Mouse (Mus musculus) CD4-positive naive resting alpha-beta T cell, adult 76 days (primary cell): ENCODE results near the gene Emid1. TPM values are rescaled to one million over a fixed set of nuclear protein-coding genes. Genes with fewer than 3 reads are reported as not detected.

ENCODE experiments used
- total RNA-seq: library from RNA; stranded (reverse); gene quantifications from one replicate; pipeline ENCODE4 v1.2.4, GENCODE M21; 2023

Gene Emid1
- total RNA-seq, result 4.6 TPM

DNA sequence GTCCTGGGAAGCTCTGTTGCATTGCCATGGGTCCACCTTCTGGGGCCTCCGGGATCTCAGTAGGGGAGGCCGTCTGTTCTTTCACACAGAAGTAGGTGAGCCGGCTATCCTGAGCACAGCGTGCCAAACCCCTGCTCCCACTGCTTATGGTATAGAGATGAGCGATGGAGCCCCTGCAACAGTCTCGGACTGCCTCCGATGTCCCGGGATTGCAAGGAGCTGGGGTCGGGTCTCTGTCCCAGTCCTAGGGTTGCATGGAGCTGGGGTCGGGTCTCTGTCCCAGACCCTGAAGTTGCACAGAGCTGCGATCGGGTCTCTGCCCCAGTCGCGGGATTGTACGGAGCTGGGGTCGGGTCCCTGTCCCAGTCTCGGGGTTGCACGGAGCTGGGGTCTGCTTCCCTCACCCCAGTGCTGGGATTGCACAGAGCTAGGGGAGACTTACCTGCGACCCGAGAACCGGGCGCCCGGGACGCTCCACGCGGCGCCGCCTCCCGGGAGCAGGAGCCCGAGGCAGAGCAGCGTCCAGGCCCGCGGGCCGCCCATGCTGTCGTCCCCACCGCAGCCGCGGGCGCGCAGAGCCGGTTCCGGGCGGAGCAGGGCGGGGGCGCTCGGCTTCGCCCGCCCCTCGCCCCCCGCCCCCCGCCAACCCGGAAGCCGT, at the start of gene Emid1:
Emid1 (minus strand) TSS at position 578 of the 658 bp plus-strand sequence.

DNA sequence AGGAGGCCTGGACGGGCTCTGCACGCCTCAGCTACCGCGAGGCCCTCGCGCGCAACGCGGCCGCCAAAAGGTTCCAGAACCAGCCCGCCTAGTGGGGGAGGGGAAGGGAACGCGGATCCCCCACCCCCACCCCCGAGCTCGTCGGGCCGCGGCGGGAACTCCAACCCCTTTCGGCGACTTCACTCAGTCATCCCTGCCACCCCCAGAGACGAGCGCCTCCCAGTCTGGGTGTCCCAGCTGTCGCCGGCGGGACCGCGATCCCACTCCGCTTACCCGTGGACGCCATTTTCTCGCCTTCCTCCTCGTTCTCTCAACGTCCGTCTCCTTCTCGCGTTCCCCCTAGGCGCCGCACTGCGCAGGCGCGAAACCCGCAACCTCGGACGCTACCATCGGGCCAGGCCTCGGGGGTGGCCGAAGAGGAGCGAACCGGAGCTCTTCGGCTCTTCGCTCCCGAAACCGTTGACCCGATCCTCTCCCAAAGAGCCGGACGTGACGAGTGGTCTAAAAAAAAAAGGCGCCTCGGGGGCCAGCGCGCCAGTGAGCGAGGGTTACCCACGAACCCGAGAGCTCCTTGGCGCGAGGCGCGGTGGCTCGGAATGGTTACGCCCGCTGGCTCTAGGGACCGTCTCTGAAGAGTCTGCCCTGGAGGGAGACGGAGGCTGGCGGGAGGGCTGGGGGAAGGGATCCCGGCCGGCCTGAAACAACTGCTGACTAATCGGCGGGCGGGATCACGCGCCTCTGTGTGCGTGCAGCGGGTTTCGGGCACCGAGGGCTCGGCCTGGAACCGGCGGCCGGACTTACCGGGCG, 53.1 kb downstream of the Emid1 start, which contains the start of the genes Rhbdd3 and Ewsr1:
Rhbdd3 (plus strand) TSS at position 191 of the 807 bp plus-strand sequence.
Ewsr1 (minus strand) TSS at position 531 of the 807 bp plus-strand sequence.

DNA sequence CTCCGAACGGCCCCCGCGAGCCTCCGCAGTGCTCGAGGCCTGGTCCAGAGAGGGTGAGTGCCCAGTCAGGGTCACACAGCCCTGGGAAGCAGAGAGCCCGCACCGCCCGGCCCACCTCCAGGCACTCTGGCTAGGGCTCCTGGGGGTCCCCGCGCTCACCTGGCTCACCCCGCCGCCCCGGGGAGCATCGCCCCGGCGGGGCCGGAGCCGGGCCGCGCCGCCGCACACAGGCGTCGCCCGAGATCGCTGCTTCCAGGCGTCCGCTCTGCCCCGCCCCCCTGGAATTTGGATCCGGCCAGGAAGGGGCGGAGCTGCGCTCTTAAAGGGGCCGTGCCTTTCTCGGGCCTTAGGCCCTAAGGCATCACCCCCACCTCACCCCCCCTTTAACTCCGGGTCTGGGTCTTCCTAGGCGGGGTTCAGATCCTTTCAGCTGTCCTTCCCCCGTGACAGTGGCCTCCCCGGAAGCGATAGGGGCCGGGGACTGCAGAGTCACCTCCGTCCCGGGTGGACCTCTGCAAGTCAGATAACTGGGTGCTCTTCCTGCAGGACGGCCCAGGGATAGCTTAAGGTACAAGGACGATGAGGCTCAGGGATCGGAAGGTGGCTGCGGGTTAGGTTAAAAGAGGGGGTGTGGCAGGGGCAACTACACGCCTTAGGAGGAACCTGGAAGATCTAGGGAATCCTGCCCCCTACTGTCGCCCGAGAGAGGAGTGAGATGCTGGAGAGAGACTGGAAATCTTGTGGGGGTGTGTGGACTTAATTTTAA, 86.8 kb downstream of the Emid1 start, which contains the start of gene Gas2l1:
Gas2l1 (minus strand) TSS at position 272 of the 766 bp plus-strand sequence.

DNA sequence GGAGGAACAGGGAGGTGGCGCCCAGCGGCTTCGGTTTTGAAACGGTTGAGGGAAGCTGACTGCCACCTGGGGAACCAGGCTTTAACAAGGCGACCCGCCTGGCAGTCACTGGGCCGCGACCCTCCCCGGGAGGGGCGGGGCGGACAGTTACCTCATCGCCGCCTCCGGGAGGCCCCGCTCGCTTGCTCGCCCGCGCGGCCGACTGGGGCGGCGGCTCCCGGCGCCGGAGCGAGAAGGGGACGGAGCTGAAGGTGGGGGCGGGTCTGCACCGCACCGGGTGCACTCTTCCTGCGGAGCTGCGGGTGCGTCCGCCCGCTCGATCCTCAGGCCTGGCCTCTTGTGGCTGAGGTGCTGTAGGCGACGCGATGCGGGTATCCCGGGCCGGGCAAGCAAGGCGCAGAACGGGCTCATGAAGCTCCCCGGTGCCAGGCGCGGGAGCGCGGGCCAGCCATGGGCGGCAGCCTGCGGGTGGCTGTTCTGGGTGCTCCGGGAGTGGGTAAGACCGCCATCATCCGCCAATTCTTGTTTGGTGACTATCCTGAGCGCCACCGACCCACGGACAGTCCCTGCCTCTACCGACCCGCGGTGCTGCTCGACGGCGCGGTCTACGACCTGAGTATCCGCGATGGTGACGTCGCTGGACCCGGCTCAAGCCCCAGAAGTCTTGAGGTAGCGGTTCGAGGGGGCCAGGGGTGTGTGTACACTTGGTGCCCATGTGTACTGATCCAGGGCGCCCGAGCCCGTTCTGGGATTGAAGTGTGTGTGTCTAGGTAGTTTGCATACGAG, 94.0 kb downstream of the Emid1 start, which contains the start of gene Rasl10a:
Rasl10a (plus strand) TSS at position 273 of the 786 bp plus-strand sequence.

Other genes starting within 250 kb of the Emid1 start
- gene Nefh, start 204.2 kb downstream of the Emid1 start, total RNA-seq, result 2.7 TPM
- 89.1 TPM for gene Ap1b1, start 165.4 kb downstream of the Emid1 start, total RNA-seq
- not detected for gene Rasl10a, start 94.1 kb downstream of the Emid1 start, total RNA-seq
- gene Gas2l1, start 86.9 kb downstream of the Emid1 start, total RNA-seq, result 0.97 TPM
- gene Rhbdd3, start 53.3 kb downstream of the Emid1 start, total RNA-seq, result 5.1 TPM
- gene Ewsr1, start 53.0 kb downstream of the Emid1 start, total RNA-seq, result 700 TPM
- 51.6 TPM for gene Kremen1, start 109.3 kb upstream of the Emid1 start, total RNA-seq